Mouse (Mus musculus) neural tube, embryonic 14.5 days (tissue): ENCODE measurements around the gene Zfp609. TPM values are rescaled to one million over a fixed set of nuclear protein-coding genes. Genes with fewer than 3 reads are reported as not detected.
A peak's percentile ranks its signal among the peaks of the same experiment; 100 is the strongest.

ENCODE experiments used
- ATAC-seq: fragments of 200-750 bp; cut with Nextera tagmentation; 2 replicates; pipeline ENCODE4 v1.8.0; 2017; ENCODE audit warnings: low read depth, mild to moderate bottlenecking, moderate TSS enrichment, moderate library complexity
- H3K27ac ChIP-seq: fragments of 300-500 bp; sonication (generic); 2 replicates; pipeline ENCODE4 v1.5.1; 2014; ENCODE audit warnings: low read depth, mild to moderate bottlenecking, control low read depth, low read length, moderate library complexity, mixed read lengths
- H3K27me3 ChIP-seq: fragments of 300-500 bp; sonication (generic); 2 replicates; pipeline ENCODE4 v1.6.1; 2014; ENCODE audit warnings: low read length; ENCODE audit not compliant: control insufficient read depth, insufficient read depth
- H3K36me3 ChIP-seq: fragments of 300-500 bp; sonication (generic); 2 replicates; pipeline ENCODE4 v1.6.1; 2014; ENCODE audit warnings: low read length, mixed read lengths; ENCODE audit not compliant: control insufficient read depth, insufficient read depth
- H3K4me1 ChIP-seq: fragments of 300-500 bp; sonication (generic); 2 replicates; pipeline ENCODE4 v1.6.1; 2014; ENCODE audit warnings: low read length; ENCODE audit not compliant: control insufficient read depth, insufficient read depth
- H3K4me2 ChIP-seq: fragments of 300-500 bp; sonication (generic); 2 replicates; pipeline ENCODE4 v1.6.1; 2014; ENCODE audit warnings: mild to moderate bottlenecking, low read depth, low read length, control low read depth
- H3K4me3 ChIP-seq: fragments of 300-500 bp; sonication (generic); 2 replicates; pipeline ENCODE4 v1.5.1; 2014; ENCODE audit warnings: low read depth, low read length, control low read depth, mixed read lengths
- H3K9ac ChIP-seq: fragments of 300-500 bp; sonication (generic); replicated peaks from 2 replicates; pipeline ENCODE4 v1.6.1; 2014; ENCODE audit warnings: low read depth, mild to moderate bottlenecking, control low read depth, low read length, mixed read lengths
- H3K9me3 ChIP-seq: fragments of 300-500 bp; sonication (generic); 2 replicates; pipeline ENCODE4 v1.6.1; 2016; ENCODE audit warnings: low read length; ENCODE audit not compliant: control insufficient read depth
- WGBS: fragments of 180-500 bp; shearing (Covaris S2); extraction: QIAGEN DNeasy Blood & Tissue Kit; methylation state at CpG from one replicate; pipeline ENCODE4 v1.1.7; 2014; 5-methylcytosine and 5-hydroxymethylcytosine counted together
- polyA plus RNA-seq: library from polyadenylated mRNA; unstranded; fragments of >200 nt; fragmentation: Nextera tagmentation; extraction: Ambion mirVana; gene quantifications from 2 replicates; pipeline ENCODE4 v1.2.1, GENCODE M21; 2014

Zfp609 gene
- polyA plus RNA-seq, 1 experiment from 2014 or later = 10.1 TPM

GRCm38 (mm10) chr9:65682994-65683393, 144.4 kb downstream of the Zfp609 start:
- peaks cover 6% of the 10 kb centered on the region for H3K36me3 ChIP-seq
- ATAC-seq = no peak
- H3K4me2 ChIP-seq = no peak overlapping the region
- 76% methylated on average over 1 of the region's 1 CpGs for WGBS
- H3K9me3 ChIP-seq = no peaks in the 10 kb centered on the region
- no peak overlapping the region for H3K27ac ChIP-seq
- no peak overlapping the region for H3K4me3 ChIP-seq
- no peaks in the 10 kb centered on the region for H3K27me3 ChIP-seq
- H3K4me1 ChIP-seq = peaks cover 33% of the 10 kb centered on the region
- H3K9ac ChIP-seq = no peak overlapping the region

DNA sequence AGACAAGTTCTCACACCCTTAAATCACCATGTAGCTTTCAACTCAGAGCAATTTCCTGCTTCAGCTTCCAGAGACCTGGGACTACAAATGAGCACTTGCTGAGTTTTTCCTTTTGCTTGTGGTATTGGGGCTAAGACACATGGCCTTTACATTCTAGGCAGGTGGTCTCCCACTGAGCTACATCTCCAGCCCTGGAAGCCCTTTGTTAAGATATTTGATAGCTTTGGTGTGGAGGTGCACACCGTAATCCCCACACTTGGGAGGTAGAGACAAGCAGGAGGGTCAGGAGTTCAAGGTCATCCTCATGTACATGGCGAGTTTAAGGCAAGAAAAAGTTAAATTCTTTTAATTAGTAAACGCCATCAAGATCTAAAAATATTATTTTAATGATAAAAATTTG, 145.2 kb downstream of the Zfp609 start:
- WGBS = 88% methylated on average over 3 of the region's 3 CpGs
- H3K4me1 ChIP-seq = peaks cover 40% of the 10 kb centered on the region

GRCm38 (mm10) chr9:65681634-65681940, 145.8 kb downstream of the Zfp609 start:
- H3K27ac ChIP-seq = no peak overlapping the region
- no peak overlapping the region for H3K9ac ChIP-seq
- no peaks in the 10 kb centered on the region for H3K27me3 ChIP-seq
- H3K36me3 ChIP-seq = no peaks in the 10 kb centered on the region
- no peak overlapping the region for H3K4me2 ChIP-seq
- H3K9me3 ChIP-seq = no peaks in the 10 kb centered on the region
- no peak for ATAC-seq
- no peak overlapping the region for H3K4me3 ChIP-seq
- 91% methylated on average over 2 of the region's 2 CpGs for WGBS
- H3K4me1 ChIP-seq = peaks cover 40% of the 10 kb centered on the region

More for the DNA sequence above, 145.2 kb downstream of the Zfp609 start:
- Histone ChIP-seq H3K27me3 (no peaks in the 10 kb centered on the region), H3K36me3 (no peaks in the 10 kb centered on the region), H3K9me3 (no peaks in the 10 kb centered on the region), H3K4me3 (no peak overlapping the region), H3K4me2 (no peak overlapping the region), H3K27ac (no peak overlapping the region), H3K9ac (no peak overlapping the region)
- no peak for ATAC-seq

DNA sequence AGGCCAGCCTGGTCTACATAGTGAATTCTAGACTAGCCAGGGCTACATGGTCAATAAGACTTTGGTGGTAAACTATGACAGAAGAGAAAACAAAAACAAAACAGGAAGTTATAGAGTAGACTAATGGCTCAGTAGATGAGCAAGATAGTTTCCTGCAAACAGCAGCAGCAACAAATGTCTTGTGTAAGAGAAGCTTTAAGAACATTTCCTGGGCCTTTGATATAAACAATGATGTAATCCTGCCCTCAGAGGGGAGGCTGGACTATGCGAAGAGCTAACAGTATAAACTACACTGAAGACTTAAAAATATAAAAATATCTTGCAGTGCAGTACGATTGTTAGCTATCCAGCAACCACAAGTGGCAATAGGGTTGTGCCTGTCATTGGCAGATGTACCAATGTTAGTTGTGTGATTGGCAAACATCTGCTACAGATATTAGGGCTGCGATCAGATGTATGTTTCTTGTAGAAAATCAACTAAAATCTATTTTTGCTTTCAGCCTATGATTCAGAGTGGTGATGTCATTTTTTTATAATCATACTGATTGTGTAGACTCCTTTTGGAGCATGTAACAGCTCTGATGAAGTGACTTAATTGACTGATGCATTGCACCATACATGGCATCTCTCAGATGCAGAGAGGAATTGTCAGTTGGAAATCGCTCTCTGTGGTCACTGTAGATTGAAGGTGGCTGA, 146.3 kb downstream of the Zfp609 start:
- no peak overlapping the region for H3K4me2 ChIP-seq
- H3K27me3 ChIP-seq = no peaks in the 10 kb centered on the region
- no peak overlapping the region for H3K9ac ChIP-seq
- peaks cover 40% of the 10 kb centered on the region for H3K4me1 ChIP-seq
- no peak overlapping the region for H3K4me3 ChIP-seq
- H3K9me3 ChIP-seq = no peaks in the 10 kb centered on the region
- no peaks in the 10 kb centered on the region for H3K36me3 ChIP-seq
- no peak for ATAC-seq
- H3K27ac ChIP-seq = no peak overlapping the region
- 88% methylated on average over 4 of the region's 4 CpGs for WGBS

DNA sequence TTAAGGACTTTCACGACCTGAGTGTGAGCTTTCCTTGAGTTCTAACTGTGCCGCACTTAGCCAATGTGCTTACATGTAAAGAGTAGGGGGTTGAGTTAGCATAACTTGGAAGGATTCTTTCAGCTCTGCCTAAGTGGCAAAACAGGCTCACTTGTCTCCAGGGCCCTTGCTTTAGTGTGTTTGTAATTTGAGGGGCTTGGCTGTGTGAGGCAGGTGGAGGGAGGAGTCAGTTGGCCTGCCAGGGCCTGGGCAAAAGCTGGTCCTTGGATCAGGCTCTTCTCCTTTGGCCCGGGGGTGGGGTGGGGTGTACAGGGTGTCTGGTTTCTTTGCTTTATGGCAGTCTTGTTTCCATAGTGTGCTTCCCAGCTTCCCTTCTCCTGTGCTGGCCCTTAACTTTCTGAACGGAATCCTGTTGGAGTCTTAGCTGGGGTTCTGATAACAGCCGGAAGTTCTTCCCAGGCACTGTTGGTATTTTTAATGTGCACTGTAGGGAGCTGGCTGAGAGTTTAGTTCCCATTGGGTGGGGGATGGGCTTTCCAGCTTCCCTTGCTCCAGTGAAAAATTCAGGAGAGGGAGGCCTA, 148.1 kb downstream of the Zfp609 start:
- no peaks in the 10 kb centered on the region for H3K36me3 ChIP-seq
- peak overlapping the region; percentile 73 for H3K4me2 ChIP-seq
- no peaks in the 10 kb centered on the region for H3K27me3 ChIP-seq
- peaks cover 46% of the 10 kb centered on the region for H3K4me1 ChIP-seq
- ATAC-seq = no peak
- WGBS = 20% methylated on average over 5 of the region's 5 CpGs
- H3K4me3 ChIP-seq = peak overlapping the region; percentile 23
- no peak overlapping the region; the same call in 1 of the 2 replicates for H3K27ac ChIP-seq
- H3K9ac ChIP-seq = peak overlapping the region; percentile 37; the same call in 1 of the 2 replicates
- H3K9me3 ChIP-seq = no peaks in the 10 kb centered on the region

GRCm38 (mm10) chr9:65677119-65677462, 150.3 kb downstream of the Zfp609 start:
- no peak for ATAC-seq
- 5% methylated on average over 3 of the region's 3 CpGs for WGBS
- H3K4me1 ChIP-seq = peaks cover 40% of the 10 kb centered on the region

DNA sequence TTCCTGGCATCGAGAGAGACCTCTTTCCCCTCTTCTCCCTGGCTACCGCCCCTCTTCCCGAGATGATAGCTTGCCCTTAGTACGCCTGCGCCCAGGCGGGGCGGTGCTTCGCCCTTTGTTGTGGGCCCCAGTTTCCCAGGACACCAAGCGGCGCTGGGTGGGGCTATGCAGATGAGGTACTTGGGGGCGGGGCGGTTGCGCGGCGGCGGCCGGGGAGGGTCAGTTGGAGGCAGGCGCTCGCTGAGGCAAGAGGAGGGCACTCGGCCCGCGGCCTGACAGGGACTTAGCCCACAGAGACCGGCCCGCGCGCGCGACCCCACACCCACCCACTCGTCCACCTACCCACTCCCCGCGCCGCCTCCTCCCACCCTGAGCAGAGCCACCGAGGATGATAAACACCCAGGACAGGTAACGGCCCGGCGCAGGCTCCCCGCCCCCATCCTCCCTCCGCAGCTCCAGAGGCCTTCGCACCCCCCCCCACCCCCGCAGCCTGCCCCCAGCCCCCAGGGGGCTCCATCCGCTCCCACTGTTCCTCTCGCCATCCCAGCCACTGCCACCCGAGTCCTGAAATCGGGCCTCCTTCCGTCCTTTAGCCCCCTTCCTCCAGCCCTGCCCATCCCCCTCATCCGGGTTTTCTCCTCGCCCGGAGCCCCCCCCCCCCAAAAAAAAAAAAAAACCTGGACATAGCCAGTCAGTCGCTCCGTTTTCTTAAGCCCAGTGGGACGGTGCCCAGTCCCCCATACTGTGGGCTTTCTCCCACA, 150.8 kb downstream of the Zfp609 start:
- Histone ChIP-seq H3K36me3 (no peaks in the 10 kb centered on the region), H3K9me3 (no peaks in the 10 kb centered on the region), H3K4me1 (peaks cover 40% of the 10 kb centered on the region), H3K27me3 (no peaks in the 10 kb centered on the region), H3K9ac (peak overlapping the region; percentile 85), H3K27ac (peak overlapping the region; percentile 71), H3K4me3 (peak overlapping the region; percentile 57), H3K4me2 (peak overlapping the region; percentile 73)
- peak; percentile 96 for ATAC-seq
- WGBS = 0% methylated on average over 32 of the region's 51 CpGs

More at GRCm38 (mm10) chr9:65677119-65677462, 150.3 kb downstream of the Zfp609 start:
- Histone ChIP-seq H3K27ac (no peak overlapping the region; the same call in 1 of the 2 replicates), H3K9me3 (no peaks in the 10 kb centered on the region), H3K9ac (peak overlapping the region; percentile 85), H3K27me3 (no peaks in the 10 kb centered on the region), H3K36me3 (no peaks in the 10 kb centered on the region), H3K4me3 (peak overlapping the region; percentile 57), H3K4me2 (peak overlapping the region; percentile 73)

GRCm38 (mm10) chr9:65675461-65676357, 151.7 kb downstream of the Zfp609 start:
- WGBS = 58% methylated on average over 8 of the region's 8 CpGs

More at GRCm38 (mm10) chr9:65675461-65676357, 151.7 kb downstream of the Zfp609 start:
- H3K9me3 ChIP-seq = no peaks in the 10 kb centered on the region
- H3K9ac ChIP-seq = peak overlapping the region; percentile 85
- peak overlapping the region; percentile 57 for H3K4me3 ChIP-seq
- no peaks in the 10 kb centered on the region for H3K27me3 ChIP-seq
- peaks cover 33% of the 10 kb centered on the region for H3K4me1 ChIP-seq
- ATAC-seq = peak; percentile 66
- H3K27ac ChIP-seq = peak overlapping the region; percentile 71
- H3K4me2 ChIP-seq = peak overlapping the region; percentile 53
- H3K36me3 ChIP-seq = no peaks in the 10 kb centered on the region
